Mouse (Mus musculus) heart, postnatal 14 days (tissue): ENCODE measurements around the gene Dnajc1. TPM values are rescaled to one million over a fixed set of nuclear protein-coding genes. Genes with fewer than 3 reads are reported as not detected.

ENCODE experiments used
- DNase-seq, 2 experiments: peaks; one replicate each; pipeline ENCODE4 v3.0.0; 2021 to 2022
- intact Hi-C: fragments of 180-260 bp; cut with DNase I; formaldehyde crosslinking; loops from one replicate; pipeline ENCODE4 v1.15.1; 2025
- total RNA-seq, 2 experiments: library from RNA; stranded (reverse); gene quantifications; 2 replicates each; pipeline ENCODE4 v1.2.3; 2021

The Dnajc1 gene
- total RNA-seq, 2 experiments from 2014 or later = 15.4 to 15.9 TPM

DNA sequence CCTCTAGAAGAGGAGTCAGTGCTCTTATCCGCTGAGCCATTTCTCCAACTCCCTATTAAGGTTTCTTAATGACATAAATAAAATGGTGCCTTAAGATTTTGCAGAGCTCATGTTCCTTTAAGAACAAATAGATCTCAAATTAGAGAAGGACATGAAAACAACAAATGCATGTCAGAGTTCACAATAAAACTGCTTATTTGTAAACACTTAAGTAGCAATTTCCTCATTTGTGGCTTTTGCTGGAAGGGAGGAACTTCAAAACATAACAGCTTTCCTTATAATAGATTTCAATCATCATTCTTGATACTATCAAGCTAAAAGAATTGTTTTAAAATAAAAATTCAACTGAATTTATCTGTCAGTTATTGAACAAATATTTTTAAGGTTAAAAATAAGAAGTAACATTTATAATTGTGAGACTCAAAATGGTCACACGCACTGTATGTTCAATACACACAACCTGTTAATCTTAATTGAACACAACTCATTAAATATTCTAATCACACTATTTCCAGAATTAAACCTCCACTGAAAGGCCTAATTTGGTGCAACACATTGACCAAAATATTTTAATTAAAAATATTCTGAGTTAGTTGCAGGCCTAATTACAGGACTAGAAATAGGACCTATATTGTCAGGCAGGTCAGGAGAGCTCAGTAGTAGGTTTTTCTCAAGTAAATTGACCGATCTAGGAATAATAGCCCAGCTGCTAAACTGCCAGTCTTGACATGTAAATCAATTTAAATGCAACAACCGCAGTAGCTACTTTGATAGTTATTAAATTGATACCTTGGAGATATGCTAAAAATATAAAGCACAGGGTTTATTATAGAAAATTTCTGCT lies 82.1 kb downstream of the Dnajc1 start:
- intact Hi-C loops = no loop called here
- no peak for DNase-seq

DNA sequence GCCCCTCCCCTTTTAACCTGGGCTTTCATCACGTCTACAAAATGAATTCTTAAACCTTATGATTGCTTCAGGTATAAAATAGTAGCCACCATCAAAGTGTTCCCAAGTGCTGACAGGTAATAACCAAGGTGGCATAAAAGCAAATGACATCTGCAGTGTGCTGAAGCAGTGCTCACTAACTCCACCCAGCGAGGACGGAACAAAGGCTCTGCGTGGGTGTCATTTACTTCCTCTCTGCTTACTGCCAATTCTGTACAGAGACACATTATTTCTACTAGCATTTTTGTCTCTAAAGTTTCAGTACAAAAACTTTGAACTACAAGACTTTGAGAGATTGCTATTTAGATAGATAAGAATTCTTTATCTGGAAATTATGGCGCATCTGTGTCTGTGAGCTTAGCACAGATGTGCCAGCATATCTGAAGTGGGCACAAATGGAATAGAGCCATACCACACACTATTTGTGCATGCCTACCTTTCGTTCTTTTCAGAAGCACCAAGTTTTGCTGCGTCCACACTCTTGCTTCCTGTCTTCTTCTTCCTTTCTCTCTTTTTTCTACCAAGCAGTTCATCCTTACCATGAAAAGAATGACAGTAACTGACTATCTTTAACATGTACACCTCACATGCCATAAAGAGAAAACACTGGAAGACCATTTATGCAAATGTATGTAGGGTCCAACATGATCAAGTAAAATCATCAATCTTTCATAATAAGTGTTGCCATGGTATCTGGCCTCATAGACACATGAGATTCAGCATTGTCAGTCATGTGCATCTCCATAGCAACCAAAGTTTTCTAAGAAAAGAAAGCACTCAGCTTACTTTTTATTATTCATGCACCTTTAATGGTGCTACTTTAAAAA lies 85.0 kb downstream of the Dnajc1 start:
- no peak for DNase-seq
- intact Hi-C loops = no loop called here

DNA sequence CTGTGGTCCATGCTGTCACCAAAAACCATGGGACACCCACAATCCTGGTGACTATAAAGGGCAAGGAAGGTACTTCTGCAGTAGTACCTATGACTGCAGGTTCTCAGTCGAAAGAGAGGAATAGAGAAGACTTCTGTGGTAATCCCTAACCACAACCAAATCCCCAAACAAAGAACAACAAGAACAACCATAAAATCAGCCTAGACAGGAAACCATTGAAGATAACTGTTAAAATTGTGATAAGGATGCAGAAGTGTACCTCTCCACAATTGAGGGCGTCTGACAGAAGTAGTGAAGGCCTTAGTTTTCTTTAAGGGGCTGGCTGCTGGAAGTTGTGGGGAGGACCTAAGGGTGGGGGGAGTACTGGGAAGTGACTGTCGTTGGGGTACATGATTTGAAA lies 91.7 kb downstream of the Dnajc1 start:
- intact Hi-C loops = no loop called here
- DNase-seq = no peak

DNA sequence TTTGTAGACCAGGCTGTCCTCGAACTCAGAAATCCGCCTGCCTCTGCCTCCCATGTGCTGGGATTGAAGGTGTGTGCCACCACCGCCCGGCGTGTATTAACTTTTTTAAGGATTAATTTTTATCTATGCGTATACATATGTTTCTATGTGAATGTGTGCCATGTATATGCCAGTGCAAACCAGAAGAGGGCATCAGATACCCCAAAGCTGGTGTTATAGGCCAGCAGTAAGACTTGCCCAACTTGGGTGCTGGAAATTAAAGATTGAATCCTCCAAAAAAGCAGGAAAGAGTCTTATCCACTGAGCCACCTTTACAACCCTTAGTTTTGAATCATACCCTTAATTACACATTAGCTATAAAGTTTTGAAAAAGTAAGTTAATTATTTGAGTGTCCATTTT lies 107.5 kb downstream of the Dnajc1 start:
- DNase-seq = no peak
- intact Hi-C loops = no loop called here

DNA sequence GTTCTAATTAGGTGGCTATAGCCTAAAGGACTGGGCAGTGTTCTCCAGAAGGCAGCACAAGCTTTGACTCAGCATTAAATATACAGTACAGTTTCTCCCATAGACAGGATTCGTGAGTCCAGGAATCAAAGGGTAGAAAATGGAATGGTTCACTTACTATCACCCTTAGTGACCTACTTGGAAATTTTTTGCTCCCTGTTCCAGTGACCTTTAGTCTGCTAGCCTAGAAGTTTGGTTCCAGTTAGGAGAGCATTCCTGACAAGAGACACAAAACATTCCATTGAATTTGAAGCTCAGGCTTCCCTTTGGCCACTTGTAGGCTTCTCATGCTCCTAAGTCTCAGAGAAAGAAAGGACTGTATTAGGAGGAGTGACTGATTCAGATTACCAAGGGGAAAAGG lies 126.9 kb downstream of the Dnajc1 start:
- intact Hi-C loops = no loop called here
- no peak for DNase-seq

DNA sequence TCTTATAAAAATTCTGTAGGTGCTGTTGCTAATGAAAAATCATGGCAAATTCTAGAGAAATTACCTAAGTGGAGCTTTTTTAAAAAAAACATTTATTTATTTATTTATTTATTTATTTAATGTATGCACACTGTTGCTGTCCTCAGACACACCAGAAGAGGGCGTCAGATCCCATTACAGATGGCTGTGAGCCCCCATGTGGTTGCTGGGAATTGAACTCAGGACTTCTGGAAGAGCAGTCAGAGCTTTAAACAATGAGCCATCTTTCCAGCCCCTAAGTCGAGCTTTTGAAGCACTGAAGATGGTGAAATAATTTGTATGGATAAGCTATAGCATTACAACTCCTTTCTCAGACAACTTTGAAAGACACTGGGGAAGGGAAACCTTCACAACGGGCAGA lies 128.1 kb downstream of the Dnajc1 start:
- DNase-seq = no peak
- intact Hi-C loops = no loop called here

DNA sequence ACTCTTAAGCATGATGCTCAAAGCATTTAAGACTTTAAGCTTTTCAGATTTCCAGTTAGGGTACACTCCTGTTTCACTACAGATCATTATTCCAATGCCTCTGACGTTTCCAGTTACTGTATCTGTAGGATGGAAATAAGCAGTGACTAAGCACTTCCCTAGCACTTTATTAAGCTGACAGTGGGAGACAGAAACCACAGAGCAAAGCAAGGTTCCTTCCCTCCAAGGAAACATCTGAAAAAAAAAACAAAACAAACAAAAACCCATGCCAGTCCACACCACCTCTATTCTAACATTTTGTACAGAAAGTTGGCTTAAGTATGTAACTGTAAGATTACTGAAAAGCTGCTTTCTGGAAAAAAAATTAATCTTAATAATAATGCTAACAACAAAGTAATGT lies 130.3 kb downstream of the Dnajc1 start:
- no peak for DNase-seq
- intact Hi-C loops = no loop called here

DNA sequence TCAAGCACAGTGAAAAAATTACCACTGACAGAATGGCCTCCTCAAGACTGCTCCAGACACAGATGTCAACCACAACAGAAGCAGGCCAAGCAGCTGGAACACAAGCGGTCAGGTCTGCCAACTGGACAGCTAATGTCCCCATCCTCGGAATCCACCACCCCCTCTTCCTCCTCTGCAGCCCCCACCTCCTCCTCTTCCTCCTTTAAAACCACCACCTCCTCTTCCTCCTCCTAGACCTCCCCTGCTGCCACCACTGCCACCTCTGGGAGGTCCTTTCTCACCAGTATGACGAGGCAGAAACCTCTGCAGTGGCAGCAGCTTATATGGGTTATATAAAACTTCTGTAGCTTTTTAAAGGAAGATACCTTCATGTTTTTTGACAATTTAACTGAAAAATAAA lies 143.4 kb downstream of the Dnajc1 start:
- DNase-seq = peak; percentile 12 to 31
- intact Hi-C loops = no loop called here

DNA sequence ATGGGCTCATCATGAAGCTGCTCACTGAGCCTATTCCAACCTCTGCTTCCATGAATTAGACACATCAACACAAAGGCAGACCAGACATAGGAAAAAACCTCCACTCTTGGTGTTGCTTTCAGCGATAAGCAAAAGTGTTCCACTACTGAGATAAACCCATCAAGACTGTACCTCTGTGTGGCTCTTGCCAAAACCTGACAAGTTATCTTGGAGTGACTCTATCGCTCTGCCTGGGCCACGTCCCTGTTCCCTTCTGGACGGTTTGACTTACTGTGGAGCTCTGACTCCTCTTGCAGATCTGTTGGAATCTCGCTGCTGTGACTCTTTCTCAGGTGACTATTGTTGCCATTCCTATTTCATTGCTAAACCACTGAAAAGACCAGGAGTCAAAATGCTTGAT lies 157.1 kb downstream of the Dnajc1 start:
- intact Hi-C loops = no loop called here
- DNase-seq = no peak

DNA sequence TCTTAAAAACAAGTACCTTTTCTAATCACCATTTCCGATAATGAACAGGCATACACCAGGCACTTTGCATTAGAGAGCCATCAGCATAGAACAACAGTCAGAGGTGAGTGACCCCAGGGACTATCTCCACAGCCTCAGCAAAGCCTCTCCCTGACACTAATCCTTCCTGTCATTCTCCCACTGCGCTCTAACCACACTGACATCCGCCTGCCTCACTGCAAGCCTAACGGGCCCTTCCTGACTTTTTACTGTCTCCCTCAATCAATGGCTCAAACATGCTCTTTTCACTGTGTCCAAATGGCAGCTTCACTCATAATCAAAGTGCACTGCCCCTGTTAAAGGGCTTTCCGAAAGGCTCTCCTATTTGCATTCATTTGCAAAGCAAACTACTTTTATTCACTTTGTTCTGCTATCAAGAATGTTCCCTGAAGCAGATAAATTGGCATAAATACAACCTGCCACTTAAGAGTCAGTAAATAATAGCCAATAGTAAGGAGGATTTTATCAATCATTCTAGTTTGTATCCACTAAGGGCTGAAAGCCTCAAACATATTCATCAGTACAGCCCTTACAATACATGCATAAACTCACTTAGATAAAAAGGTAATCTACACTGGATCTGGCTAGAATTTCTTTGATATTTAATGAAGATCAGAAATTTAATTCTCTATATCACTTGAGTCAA lies 159.6 kb downstream of the Dnajc1 start:
- intact Hi-C loops = no loop called here
- DNase-seq = no peak

DNA sequence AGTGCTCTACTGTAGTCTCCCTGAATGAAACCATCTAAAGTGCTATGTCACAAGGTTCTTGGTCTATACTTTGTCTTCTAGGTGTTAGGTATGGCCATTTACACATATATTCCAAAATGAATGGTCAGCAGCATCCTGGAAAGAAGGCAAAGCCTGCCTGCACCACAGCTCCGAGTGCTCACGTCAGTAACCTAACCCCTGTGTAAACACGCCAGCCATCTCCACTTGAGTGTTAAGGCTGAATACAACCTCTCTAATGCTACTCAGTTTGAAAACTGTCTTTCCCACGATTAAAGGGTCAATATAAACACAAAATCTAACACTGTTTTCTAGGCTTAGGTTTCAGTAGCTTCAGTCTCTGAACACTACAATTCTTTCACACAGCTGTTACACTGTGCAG lies 161.5 kb downstream of the Dnajc1 start:
- DNase-seq = no peak
- intact Hi-C loops = no loop called here

DNA sequence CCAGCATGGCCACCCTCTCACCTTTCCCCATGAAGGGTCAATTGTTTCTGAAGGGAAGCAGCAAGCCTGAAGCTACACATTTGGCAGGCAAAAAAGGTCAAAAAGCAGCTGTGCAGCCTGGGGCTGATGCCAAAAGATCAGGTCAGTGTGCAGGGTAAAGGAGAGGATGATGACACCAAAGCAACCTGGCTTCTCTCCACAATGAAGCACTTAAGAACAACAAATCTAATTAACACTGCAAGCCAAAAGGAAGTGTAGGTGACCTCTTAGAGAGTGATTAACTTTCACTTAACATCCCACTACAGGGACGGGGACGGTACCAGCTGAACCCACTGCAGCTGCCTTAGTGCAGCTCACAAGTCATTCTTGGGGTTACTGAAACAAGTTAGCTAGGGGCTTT lies 163.4 kb downstream of the Dnajc1 start:
- intact Hi-C loops = no loop called here
- peak; percentile 37 to 49 for DNase-seq

DNA sequence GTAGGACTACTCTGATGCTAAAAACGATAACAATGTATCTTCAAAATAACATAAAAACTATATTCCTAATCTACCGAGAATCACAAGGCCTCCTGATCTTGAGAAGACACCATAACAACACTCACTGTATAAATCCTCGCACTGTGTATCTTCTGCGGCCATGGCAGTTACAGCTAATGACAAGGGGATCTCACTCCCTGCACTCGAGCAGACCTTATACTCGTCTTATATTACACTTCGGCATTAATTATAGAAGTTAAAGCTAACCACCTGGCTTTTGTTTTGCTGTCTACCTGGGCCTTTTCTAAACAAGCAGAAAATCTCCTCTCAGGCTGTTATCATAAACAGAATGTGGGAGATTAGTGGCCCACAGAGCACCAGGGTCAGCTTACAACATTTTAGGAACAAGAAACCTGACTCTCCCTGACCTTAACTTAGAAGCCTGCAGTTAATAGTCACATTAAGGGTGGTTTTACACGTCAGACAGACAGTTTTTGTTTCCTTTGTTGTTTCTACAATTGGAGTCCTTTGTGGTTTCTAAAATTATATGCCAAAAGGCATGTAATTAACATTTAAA lies 164.1 kb downstream of the Dnajc1 start:
- intact Hi-C loops = no loop called here
- DNase-seq = no peak

DNA sequence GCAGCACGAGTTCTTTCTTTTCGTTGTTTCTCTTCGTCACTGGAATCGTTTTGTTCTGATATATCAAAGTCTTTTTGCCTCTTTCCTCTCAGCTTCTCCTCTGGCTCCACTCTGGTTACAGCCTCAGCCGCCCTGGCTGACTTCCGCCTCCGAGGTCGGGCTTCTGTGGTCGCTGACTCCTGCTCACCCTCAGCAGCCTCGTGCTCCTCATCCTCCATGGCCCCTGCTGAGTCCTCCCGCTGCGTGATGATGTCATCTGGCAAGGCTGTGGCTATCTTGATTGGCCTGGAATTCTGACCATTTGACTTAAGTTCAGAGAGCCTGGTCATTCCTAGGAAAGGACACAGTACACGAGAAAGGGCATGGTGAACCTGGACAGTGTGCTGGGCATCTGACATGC lies 173.1 kb downstream of the Dnajc1 start:
- intact Hi-C loops = loop anchor here (10.0 kb wide), 1 partner anchor 125 kb away; no protein-coding TSS in a partner anchor
- peak in 1 of 2 experiments; percentile 27 for DNase-seq

DNA sequence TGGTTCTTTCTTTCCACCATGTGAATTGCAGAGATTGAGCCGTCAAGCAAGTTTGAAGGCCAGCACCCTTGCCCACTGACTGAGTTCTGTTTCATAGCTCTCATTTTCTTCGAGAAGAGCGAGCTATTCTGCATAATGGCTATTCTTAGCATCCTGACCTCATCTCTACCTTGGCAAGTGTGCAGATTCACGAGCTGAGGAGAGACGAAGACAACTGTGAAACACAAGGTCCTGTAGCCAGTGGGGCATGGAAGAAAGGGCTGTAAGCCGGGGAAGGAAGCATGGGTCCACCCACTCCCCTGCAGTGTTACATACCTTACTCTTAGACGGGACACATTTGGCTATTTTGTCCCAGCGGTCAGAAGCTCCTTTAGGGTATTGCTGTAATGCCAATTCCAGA lies 173.5 kb downstream of the Dnajc1 start:
- DNase-seq = peak in 1 of 2 experiments; percentile 51
- intact Hi-C loops = loop anchor here (10.0 kb wide), 1 partner anchor 126 kb away; no protein-coding TSS in a partner anchor

DNA sequence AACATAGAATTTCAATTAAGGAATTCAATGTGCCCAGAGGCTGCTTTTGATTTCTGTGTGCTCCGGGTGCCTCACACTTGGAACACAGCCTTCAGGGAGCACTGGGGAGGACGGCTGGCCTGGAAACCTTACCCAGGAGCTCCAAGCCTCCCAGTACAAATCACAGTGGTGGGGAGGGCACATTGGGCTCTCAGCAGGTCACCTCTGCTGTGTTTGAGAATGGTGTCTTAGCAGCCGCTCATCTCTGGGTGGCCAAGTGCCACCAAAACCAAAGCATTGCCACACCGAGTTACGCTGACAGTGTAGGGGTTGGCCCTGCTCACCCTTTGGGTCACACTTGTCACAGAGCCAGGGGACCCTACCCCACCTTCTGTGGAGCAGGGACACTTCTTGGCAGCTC lies 174.1 kb downstream of the Dnajc1 start:
- DNase-seq = peak in 1 of 2 experiments; percentile 9
- intact Hi-C loops = loop anchor here (10.0 kb wide), 1 partner anchor 126 kb away; no protein-coding TSS in a partner anchor

DNA sequence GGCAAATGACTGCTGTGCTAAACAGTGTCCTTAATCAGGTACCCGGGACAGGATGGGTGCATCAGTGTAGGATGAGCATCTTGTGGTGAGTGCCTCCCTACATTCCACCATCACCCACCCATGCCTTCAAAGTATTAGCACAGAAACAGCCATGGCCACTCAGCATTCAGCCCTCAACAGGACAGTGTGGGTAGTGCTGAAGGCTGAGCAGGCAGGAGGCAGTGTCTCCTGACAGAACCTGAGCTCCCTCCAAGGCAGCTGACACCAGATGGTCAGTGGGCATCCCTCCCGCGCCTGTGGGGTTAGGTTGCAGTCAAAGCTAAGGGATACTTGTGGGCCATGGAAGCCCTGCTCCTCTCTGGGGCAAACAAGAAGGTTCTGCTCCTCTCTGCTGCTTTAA lies 174.8 kb downstream of the Dnajc1 start:
- intact Hi-C loops = loop anchor here (10.0 kb wide), 1 partner anchor 127 kb away; no protein-coding TSS in a partner anchor
- DNase-seq = peak; percentile 48 to 59

DNA sequence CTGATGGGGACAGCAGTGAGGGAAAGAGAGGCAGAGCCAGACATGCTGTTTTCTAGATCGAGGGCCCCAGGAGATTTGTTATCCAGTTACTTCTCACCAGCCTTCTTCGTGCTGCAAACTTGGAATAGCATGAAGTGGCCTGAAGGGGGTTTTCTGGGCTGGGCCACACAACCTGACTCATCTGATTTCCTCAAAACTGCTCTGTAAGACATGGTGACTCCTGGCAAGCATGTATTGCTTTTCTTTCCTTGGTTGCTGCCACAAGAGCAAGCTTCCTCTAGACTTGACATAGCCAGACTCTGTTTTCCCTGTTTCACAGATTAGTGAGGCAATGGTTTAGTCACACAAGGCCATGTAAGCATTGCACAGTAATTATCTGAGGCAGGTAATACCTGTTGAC lies 178.6 kb downstream of the Dnajc1 start:
- intact Hi-C loops = loop anchor here (10.0 kb wide), 1 partner anchor 131 kb away; no protein-coding TSS in a partner anchor
- no peak for DNase-seq

DNA sequence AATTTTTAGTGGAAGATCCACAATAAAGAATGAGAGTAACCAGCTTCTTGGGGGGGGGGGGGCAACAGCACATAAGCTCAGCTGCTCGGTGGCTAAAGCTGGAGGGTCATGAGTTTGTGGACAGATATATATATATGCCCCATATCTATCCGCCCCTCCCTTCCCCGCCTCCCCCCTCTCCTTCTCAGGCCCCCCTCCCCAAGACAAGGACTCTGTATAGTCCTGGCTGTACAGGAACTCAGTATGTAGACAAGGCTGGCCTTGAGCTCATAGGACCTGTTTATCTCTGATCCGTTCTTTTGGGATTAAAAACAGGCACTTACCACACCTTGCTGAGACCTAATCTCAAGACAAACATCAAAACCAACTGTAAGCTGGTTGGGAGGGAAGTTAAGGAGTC lies 182.7 kb downstream of the Dnajc1 start:
- DNase-seq = no peak
- intact Hi-C loops = loop anchor here (10.0 kb wide), 2 partner anchors 135 to 145 kb away; no protein-coding TSS in a partner anchor

DNA sequence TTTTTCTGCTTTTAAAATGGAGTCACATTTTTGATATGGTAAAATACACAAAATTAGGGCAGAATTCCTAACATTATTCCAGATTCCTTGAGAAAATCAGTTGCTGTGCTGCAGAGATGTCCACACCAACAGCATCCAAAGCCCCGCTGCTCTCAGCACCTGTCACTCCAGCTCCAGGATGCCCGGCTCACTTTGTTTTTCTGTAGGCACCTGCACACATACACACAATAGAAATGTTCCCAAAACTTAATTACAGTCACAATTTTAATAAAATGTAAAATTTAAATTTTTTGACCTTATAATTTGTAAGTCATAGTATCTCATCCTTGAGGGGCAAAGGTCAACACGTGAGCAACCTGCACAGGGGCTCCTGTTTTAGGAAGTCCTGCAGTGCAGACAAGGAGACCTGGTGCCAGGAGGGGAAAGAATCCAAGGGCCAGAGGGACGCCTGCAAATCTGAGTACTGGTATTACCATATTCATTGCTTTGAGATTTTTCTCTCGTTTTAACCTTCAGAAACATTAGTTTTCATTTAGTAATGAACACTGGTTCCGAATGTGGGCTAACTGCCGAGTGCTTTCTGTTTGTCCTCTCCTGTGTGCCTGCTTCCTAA lies 183.3 kb downstream of the Dnajc1 start:
- DNase-seq = no peak
- intact Hi-C loops = loop anchor here (10.0 kb wide), 1 partner anchor 145 kb away; no protein-coding TSS in a partner anchor
